Mouse (Mus musculus) activated CD4-positive, CD25-positive, alpha-beta regulatory T cell (primary cell): Measurements from ENCODE around the gene Aprt. TPM values are rescaled to one million over a fixed set of nuclear protein-coding genes. Genes with fewer than 3 reads are reported as not detected.

Experiments
- polyA plus RNA-seq, 2 experiments: library from polyadenylated mRNA; unstranded; fragments of 100-300 nt; shearing (Covaris generic); gene quantifications; one replicate each; pipeline ENCODE4 v1.2.1; 2017

Aprt gene
- 100 to 1,000 TPM; 210 to 270 TPM for polyA plus RNA-seq

DNA sequence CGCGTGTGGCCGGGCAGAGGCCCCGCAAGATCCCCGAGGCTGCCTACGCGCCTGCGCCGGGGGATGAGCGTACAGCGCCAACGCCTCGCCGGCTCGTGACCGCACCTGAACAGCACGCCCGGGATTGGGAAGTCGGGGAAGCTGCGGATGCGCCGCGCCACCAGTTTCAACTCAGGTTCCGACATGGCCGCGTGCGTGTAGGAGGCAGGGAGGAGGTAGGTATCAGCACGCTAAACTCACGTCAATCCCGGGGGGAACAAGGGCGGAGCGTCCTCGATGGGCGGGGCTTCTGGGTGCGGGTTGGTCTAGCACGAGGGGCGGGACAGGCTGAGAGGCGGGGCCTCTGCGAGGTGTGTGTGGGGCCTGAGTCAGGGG is at the start of gene Aprt:
TSS of gene Aprt (minus strand) at position 262 of the 375 bp plus-strand sequence.

DNA sequence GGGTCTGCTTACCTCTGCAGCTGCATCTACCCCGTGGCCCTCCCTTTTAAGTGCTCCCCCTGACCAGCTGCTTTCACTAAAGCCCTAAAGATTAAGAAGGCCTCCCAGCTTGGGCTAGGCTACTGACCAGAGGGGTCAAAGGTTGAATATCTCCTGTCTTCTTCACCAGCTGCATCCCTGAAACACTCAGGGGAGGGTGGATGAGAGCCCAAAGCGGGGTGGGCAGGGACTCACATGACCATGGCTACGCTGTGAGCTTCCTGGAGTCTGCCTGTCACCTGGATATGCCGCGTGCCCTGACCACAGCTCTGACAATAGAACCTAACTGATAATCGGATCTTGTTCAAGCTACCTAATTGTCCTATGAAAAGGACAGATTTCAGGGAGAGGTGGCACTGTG is 46.0 kb upstream of the Aprt start, which contains the start of gene Pabpn1l:
TSS of gene Pabpn1l (minus strand) at position 13 of the 400 bp plus-strand sequence.

DNA sequence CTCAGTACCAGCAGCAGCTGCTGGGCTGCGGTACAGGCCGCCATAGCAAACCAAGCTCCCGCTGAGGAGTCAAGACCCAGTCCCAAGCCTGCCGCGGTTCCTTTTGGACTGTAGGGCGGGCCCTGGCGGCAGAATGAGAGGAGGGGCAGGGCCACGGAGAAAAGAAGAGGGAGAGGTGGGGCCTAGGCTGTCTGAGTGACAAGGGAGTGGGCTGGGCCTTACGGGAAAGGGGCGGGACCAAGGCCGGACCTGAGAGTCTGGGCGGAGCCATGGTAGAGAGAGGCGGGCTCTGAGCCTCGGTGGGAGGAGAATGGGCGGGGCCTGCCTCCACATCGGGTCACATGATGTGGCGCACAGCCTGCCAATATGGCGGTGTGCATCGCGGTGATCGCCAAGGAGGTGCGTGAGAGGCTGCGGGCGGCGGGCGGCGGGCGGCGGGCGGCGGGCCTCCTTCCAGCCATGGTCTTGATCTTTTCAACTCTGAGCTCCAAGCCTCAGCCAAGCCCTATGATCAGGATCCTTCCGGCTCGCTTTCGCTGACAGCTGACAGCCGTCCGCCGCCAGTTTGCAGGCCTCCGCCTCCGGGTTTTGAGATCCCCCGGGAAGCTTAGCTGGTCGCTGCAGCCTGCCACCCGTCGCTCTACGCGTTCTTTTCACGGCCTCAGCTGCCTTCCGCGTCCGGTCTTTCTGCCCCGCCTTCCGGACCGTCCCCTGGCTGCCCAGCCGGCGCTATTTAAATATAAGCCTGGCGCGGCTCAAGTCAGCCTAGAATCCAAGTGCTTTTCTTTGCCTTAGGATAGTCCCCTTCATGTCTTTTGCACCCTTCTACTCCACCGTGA is 34.8 kb upstream of the Aprt start, which contains the start of the genes Galns and Trappc2l:
TSS of gene Galns (minus strand) at position 169 of the 839 bp plus-strand sequence.
TSS of gene Trappc2l (plus strand) at position 346 of the 839 bp plus-strand sequence.

DNA sequence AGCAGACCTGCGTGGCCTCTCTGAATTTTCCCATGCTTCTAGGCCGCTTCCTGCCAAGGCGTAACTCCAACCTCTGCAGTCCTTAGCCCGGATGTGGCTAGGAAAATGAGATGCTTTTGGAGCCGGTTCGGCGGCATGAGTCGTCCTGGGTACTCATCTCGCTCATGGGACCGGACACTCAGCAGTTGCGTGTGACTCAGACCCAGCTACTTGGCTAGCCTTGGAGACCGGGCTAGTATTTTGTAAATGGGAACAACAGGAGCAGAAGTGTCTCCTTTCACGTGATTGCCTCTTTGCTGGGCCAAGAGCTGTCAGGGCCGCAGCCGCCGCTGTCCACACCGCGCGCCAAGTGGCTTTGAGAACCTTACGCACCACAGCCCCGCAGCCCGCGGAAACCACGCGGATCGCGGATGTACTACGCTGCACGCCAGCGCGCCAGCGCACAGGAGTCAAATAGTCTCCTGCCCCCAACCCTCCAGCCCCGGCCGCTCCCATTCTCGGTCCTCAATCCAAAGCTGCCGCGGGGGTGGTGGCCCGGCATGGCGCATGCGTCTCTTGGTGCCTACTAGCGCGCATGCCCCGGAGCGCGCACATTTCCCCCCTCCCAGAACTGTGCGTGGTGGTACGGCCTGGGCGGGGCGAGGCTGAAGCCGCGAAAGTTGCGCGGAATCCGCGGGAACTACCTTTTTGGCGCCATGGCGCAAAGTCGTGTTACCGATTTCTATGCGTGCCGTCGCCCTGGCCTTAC is 9.2 kb downstream of the Aprt start, which contains the start of gene Cdt1:
TSS of gene Cdt1 (plus strand) at position 655 of the 748 bp plus-strand sequence.

DNA sequence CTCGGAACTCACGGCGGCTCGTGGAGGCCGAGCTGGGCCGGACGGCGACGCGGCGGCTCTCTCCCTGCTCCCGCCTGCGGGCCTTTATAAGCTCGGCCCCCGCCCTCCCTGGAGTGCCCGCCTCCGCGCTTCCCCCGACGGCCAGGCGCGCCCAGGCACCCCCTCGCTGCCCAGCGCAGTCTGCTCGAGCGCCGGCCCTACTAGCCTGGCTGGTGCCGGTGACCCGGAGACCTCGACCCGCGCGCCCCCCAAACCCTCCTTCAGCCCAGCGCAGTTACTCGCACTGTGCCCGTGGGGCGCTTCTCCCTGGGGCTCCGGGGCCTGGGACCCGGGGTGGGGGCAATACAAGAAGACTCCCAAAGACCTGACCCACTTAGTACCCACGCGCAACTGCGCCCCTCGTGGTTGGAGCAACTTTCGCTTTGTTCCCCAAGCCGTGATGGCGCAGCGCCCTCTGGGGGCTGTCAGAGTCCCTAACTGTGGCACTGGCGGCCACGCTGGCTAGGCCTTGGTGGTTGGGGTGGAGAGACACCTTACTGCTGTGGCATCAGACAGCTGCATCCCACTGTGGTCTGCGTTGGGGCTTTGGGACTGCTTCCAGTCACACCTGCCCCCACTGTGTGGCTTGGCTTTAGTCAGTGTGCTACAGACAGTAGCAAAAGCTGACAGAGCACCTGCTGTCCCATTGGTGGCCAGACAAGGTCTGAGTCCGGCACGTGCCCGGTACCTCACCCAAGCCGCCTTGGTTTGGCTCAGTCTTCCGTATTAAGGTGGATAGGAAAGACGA is 25.3 kb downstream of the Aprt start, which contains the start of gene Piezo1:
TSS of gene Piezo1 (minus strand) at position 65 of the 787 bp plus-strand sequence.

Other genes starting within 250 kb of the Aprt start
- gene Trhr2, start 216.2 kb downstream of the Aprt start, polyA plus RNA-seq, result under 1 TPM in 1 of 2 experiments, not detected in 1; 0.26 TPM
- gene Zc3h18, start 200.3 kb downstream of the Aprt start, polyA plus RNA-seq, result 10 to 100 TPM; 32.9 to 46.8 TPM
- gene Il17c, start 154.9 kb downstream of the Aprt start, polyA plus RNA-seq, result under 1 TPM; 0.54 to 0.58 TPM
- gene Cyba, start 144.0 kb downstream of the Aprt start, polyA plus RNA-seq, result 1,000 to 10,000 TPM in 1 of 2 experiments, 100 to 1,000 TPM in 1; 815 to 1,144 TPM
- 10 to 100 TPM; 18.2 to 22.0 TPM for gene Mvd, start 133.5 kb downstream of the Aprt start, polyA plus RNA-seq
- 1 to 10 TPM; 5.3 to 6.0 TPM for gene Snai3, start 116.2 kb downstream of the Aprt start, polyA plus RNA-seq
- 100 to 1,000 TPM; 135 to 165 TPM for gene Rnf166, start 100.8 kb downstream of the Aprt start, polyA plus RNA-seq
- gene Ctu2, start 100.8 kb downstream of the Aprt start, polyA plus RNA-seq, result 10 to 100 TPM; 59.4 to 89.7 TPM
- gene Piezo1, start 25.6 kb downstream of the Aprt start, polyA plus RNA-seq, result 10 to 100 TPM in 1 of 2 experiments, 1 to 10 TPM in 1; 3.8 to 18.3 TPM
- gene Cdt1, start 8.9 kb downstream of the Aprt start, polyA plus RNA-seq, result 10 to 100 TPM; 18.4 to 32.8 TPM
- gene Galns, start 34.6 kb upstream of the Aprt start, polyA plus RNA-seq, result 10 to 100 TPM; 15.8 to 16.0 TPM
- gene Trappc2l, start 34.7 kb upstream of the Aprt start, polyA plus RNA-seq, result 10 to 100 TPM; 47.4 to 54.6 TPM
- not detected for gene Pabpn1l, start 45.8 kb upstream of the Aprt start, polyA plus RNA-seq
- gene Cbfa2t3, start 122.2 kb upstream of the Aprt start, polyA plus RNA-seq, result 1 to 10 TPM in 1 of 2 experiments, under 1 TPM in 1; 0.42 to 1.2 TPM
- 1 to 10 TPM; 6.5 to 7.2 TPM for gene Acsf3, start 198.6 kb upstream of the Aprt start, polyA plus RNA-seq